Mouse (Mus musculus) urinary bladder, postnatal 36 days (tissue): ENCODE results near the gene Gm12258.

Experiments used
- DNase-seq, 2 experiments: peaks; one replicate each; pipeline ENCODE4 v3.0.0; 2022; ENCODE audit warnings: low spot score in 2 of 2, mixed read lengths in 1 of 2

Gene Gm12258

DNA sequence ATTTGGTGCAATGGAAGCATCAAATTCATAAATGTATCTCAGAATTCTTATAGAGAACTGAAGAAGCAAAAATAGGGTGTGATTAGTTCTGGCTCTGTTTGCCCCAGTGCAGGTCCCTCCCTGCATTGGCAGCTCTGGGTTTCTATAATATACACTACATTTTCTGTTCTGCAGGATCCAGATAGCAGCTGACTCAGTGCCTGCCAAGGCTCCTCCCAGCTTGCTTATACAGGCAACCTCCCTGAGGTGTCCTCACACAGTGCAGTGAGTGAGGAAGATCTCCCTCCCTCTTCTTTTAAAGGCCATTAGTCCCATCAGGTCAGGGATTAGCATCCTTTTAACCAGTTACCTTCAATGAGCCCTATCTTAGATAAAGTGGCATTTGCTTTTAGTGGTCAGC lies 54.1 kb downstream of the Gm12258 start:
- no peak for DNase-seq

DNA sequence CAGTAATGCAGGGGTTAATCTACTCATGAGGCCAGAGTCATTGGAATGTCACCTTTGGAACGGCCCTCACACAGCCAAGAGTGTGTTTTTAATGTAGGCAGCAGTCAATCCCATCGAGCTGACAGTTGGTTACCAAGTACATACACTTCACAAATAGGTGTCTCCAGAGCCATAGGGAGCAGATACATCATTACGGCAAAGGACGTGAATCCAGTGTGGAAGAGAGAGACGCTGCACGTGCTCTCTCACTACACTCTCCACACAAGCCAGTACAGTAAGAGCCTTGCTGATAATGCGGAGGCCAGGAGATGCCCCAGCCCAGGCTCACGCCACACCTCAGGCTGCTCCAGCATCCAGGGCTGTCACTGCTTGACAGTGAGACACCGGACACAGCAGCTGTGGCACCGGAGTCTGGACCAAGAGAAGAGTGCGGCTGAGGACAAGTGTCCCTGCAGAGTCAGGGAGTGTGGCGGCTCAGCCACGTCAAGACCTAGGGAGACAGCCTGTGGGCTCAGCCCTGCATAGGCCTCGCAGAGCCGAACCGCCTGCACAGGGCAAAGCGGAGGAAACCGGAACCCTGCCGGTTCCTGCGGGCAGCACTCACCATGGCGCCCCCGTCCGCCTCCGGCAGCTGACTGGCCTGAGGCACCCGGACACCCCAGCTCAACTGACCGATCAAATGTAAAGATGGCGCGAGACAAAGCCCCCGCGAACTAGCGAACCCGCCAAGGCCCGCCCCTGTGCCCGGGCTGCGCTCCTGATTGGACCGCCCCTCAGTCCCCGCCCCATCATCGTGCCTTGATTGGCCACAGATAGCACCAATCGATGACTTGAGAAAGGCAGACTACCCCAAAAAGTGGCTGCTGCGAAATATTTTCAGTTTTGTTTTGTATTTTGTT lies 56.8 kb downstream of the Gm12258 start, which contains the start of gene Zfp39:
Gene Zfp39, minus strand, starts transcription at position 715 of the 899 bp plus-strand sequence.
- peak; percentile 97 for DNase-seq

- DNase-seq = no peak
Observed at GRCm38 (mm10) chr11:58904410-58904718, 57.4 kb downstream of the Gm12258 start.

DNA sequence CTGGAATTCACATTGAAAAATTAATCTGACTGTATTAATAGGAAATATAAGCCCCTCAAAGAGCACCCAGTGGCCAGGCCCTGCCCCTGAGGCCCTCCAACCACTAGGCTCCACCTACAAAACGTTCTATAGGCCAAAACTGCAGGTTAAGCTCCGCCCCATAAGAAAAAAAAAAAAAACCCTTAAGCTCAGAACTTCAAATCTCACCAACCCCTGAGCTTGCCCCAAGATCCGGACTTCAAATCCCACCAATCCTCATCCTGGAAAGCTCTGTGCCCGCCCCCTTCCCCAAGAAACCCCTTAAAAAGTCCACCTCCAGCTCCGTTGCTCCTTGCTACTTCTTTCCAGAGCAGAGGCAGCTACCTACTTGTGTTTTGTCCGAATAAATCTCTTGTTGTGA lies 57.9 kb downstream of the Gm12258 start:
- no peak for DNase-seq
